Mouse (Mus musculus) kidney, embryonic 14.5 days (tissue): ENCODE results near the gene Slc6a17. TPM values are rescaled to one million over a fixed set of nuclear protein-coding genes. Genes with fewer than 3 reads are reported as not detected.
A peak's percentile ranks its signal among the peaks of the same experiment; 100 is the strongest.

Experiments used
- ATAC-seq: fragments of 200-750 bp; cut with Nextera tagmentation; 2 replicates; pipeline ENCODE4 v1.8.0; 2017; ENCODE audit warnings: moderate number of reproducible peaks, mild to moderate bottlenecking, moderate TSS enrichment, moderate library complexity; ENCODE audit not compliant: low FRiP score, low TSS enrichment
- H3K27ac ChIP-seq: fragments of 300-500 bp; sonication (generic); 2 replicates; pipeline ENCODE4 v1.5.1; 2014; ENCODE audit warnings: low read depth, mild to moderate bottlenecking, low read length, moderate library complexity, mixed read lengths
- H3K27me3 ChIP-seq: fragments of 300-500 bp; sonication (generic); 2 replicates; pipeline ENCODE4 v1.6.1; 2014; ENCODE audit warnings: mild to moderate bottlenecking, low read length; ENCODE audit not compliant: control insufficient read depth, insufficient read depth
- H3K36me3 ChIP-seq: fragments of 300-500 bp; sonication (generic); 2 replicates; pipeline ENCODE4 v1.6.1; 2014; ENCODE audit warnings: low read length, mixed read lengths; ENCODE audit not compliant: control insufficient read depth, insufficient read depth
- H3K4me1 ChIP-seq: fragments of 300-500 bp; sonication (generic); 2 replicates; pipeline ENCODE4 v1.6.1; 2014; ENCODE audit warnings: low read length, mixed read lengths; ENCODE audit not compliant: control insufficient read depth, insufficient read depth
- H3K4me2 ChIP-seq: fragments of 300-500 bp; sonication (generic); replicated peaks from 2 replicates; pipeline ENCODE4 v1.6.1; 2014; ENCODE audit warnings: low read depth, mild to moderate bottlenecking, low read length
- H3K4me3 ChIP-seq: fragments of 300-500 bp; sonication (generic); 2 replicates; pipeline ENCODE4 v1.5.1; 2014; ENCODE audit warnings: mild to moderate bottlenecking, low read length
- H3K9ac ChIP-seq: fragments of 300-500 bp; sonication (generic); 2 replicates; pipeline ENCODE4 v1.6.1; 2014; ENCODE audit warnings: low read depth, mild to moderate bottlenecking, low read length, moderate library complexity
- H3K9me3 ChIP-seq: fragments of 300-500 bp; sonication (generic); 2 replicates; pipeline ENCODE4 v1.6.1; 2016; ENCODE audit warnings: low read length; ENCODE audit not compliant: control insufficient read depth
- WGBS: fragments of 180-500 bp; shearing (Covaris S2); extraction: QIAGEN DNeasy Blood & Tissue Kit; methylation state at CpG from one replicate; pipeline ENCODE4 v1.1.7; 2014; 5-methylcytosine and 5-hydroxymethylcytosine counted together
- polyA plus RNA-seq: library from polyadenylated mRNA; unstranded; fragments of >200 nt; fragmentation: Nextera tagmentation; extraction: Ambion mirVana; gene quantifications from 2 replicates; pipeline ENCODE4 v1.2.1, GENCODE M21; 2014

Slc6a17 gene
- polyA plus RNA-seq, 1 experiment from 2014 or later: 2.9 TPM

DNA sequence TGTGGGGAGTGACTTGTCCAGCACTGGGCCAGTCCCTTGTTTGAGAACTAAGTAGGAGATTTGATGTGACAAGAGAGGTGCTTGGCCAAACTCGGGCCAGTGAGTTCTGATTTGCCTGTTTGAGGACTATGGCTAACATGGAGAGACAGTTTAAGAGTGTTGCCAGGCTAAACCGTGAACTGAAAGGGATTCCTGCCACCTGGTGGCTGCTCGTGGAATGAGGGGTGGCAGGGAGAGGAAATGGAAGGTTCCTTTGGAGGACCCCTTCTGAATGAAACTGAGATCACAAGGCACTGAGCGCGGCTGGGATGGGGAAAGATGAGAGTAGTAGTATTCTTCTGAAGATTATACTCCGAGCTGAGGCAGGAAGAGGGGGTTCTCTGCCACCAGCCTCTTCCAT is 51.2 kb downstream of the Slc6a17 start:
- H3K36me3 ChIP-seq: no peaks in the 10 kb centered on the region
- 5% methylated on average over 6 of the region's 6 CpGs for WGBS
- ATAC-seq: no peak

DNA sequence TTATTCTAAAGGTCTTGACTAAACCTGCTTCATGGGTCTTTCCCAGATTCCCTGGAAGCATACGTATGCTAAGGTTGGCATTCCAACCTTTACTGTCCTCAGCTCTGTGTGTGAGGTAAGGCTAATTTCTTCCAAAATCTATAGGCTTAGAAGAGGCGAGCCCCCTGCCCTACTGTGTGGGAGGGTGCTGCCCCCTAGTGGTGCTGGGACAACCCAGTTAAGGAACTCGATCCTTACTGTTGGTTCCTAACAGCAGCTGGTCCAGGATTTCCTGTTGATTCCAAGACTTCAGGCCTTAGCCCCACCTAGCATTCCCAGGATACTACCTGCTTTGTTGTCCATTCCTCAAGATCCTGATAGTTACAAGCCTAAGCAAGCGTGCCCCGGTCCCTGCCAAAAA is 55.7 kb downstream of the Slc6a17 start:
- 12% methylated on average over 5 of the region's 5 CpGs for WGBS
- no peak overlapping the region for H3K27ac ChIP-seq
- 0 out of 2 replicates have a peak, but pooled peaks cover 4% of the 10 kb centered on the region for H3K4me1 ChIP-seq
- ATAC-seq: peak; percentile 26; the same call in 1 of the 2 replicates
- H3K4me3 ChIP-seq: no peak overlapping the region
- no peaks in the 10 kb centered on the region for H3K9me3 ChIP-seq
- peaks cover 69% of the 10 kb centered on the region for H3K27me3 ChIP-seq
- no peaks in the 10 kb centered on the region for H3K36me3 ChIP-seq
- H3K4me2 ChIP-seq: no peak overlapping the region
- H3K9ac ChIP-seq: no peak overlapping the region

More for the DNA sequence above, 51.2 kb downstream of the Slc6a17 start:
- Histone ChIP-seq H3K4me3 (no peak overlapping the region), H3K27ac (no peak overlapping the region), H3K9me3 (no peaks in the 10 kb centered on the region), H3K9ac (no peak overlapping the region), H3K4me1 (no peaks in the 10 kb centered on the region), H3K4me2 (no peak overlapping the region), H3K27me3 (peaks cover 29% of the 10 kb centered on the region)

DNA sequence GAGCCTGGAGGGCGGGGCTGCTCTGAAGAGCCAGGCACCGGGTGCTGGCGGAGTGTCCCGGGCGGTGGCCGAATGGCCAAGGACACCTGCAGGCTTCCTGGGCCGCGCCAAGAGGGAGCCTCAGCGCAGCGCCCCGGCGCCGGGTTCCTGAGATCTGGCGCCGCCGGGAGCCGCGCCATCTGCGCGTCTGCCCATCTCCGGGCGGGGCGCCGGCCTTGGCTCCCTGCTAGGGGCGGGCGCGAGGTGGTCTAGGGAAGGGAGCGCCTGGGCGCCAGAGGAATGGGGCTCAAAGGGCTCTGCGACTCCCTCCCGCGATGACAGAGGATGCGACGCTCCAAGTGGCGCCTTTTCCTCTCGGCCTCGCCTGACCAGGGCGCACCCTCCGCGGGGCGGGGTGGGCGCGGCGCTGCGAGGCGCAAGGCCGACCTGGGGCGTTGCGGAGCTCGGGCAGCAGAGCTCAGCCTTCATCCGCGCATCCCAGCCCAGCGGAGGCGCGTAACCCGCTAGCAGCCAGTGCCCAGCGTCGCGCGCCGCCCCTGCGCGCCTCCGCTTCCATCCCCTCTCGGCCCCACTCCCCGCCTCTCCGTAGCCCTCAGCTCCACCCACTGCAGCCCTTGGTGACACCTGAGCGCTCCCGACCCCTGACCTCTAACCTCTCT is 57.9 kb downstream of the Slc6a17 start:
- 1% methylated on average over 57 of the region's 69 CpGs for WGBS
- no peak overlapping the region for H3K27ac ChIP-seq
- H3K9ac ChIP-seq: peak overlapping the region; percentile 5; the same call in 1 of the 2 replicates

GRCm38 (mm10) chr3:107459196-107459772 is 58.5 kb downstream of the Slc6a17 start, which contains the start of gene Kcnc4:
Kcnc4 (minus strand) TSS chr3:107459552.
- Histone ChIP-seq H3K4me2 (peak within 1 kb of the TSS; percentile 94), H3K36me3 (no peaks in the 10 kb centered on the region), H3K4me1 (0 out of 2 replicates have a peak, but pooled peaks cover 4% of the 10 kb centered on the region), H3K27ac (no peak within 1 kb of the TSS), H3K9me3 (no peaks in the 10 kb centered on the region), H3K27me3 (peaks cover 83% of the 10 kb centered on the region), H3K9ac (peak within 1 kb of the TSS; percentile 5; the same call in 1 of the 2 replicates), H3K4me3 (peak within 1 kb of the TSS; percentile 53)
- peak; percentile 36; the same call in 1 of the 2 replicates for ATAC-seq
- under 1% methylated on average over 51 of the region's 68 CpGs for WGBS

More for the DNA sequence above, 57.9 kb downstream of the Slc6a17 start:
- Histone ChIP-seq H3K4me3 (peak overlapping the region; percentile 53), H3K9me3 (no peaks in the 10 kb centered on the region), H3K36me3 (no peaks in the 10 kb centered on the region), H3K27me3 (peaks cover 89% of the 10 kb centered on the region), H3K4me1 (0 out of 2 replicates have a peak, but pooled peaks cover 4% of the 10 kb centered on the region), H3K4me2 (peak overlapping the region; percentile 94)
- peak; percentile 40 for ATAC-seq

DNA sequence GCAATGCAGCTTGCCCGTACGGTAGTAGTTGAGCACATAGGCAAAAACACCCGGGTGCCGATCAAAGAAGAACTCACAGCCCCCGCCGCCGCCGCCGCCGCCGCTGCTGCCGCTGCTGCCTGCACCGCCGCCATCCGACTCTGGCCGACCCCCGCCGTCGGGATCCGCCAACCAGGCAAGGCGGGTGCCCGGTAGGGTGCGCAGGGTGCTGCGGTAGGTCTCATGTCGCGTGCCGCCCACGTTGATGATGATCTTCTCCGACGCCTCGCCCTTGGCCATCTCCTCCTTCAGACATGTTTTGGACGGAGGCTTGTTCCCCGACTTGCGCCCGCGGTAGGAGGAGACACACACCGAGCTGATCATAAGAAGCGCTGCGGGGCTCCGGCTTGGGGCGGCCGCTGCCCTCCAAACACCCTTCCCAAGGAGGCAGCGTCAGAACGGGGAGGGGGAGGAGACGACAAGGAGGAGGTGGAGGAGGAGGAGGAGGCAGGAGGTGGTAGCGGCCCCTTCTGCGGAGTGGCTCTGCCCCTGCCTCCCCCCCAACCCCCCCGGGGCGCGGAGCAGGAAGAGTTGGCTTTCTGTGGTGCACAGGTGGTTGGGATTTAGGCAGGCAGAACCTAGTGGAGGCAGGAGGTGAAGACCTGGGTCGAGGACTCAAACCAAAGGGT is 59.2 kb downstream of the Slc6a17 start:
- Histone ChIP-seq H3K4me2 (peak overlapping the region; percentile 94), H3K4me3 (peak overlapping the region; percentile 53), H3K36me3 (no peaks in the 10 kb centered on the region), H3K9ac (no peak overlapping the region), H3K27ac (no peak overlapping the region), H3K4me1 (0 out of 2 replicates have a peak, but pooled peaks cover 4% of the 10 kb centered on the region), H3K27me3 (peaks cover 78% of the 10 kb centered on the region), H3K9me3 (no peaks in the 10 kb centered on the region)
- WGBS: 1% methylated on average over 51 of the region's 51 CpGs
- ATAC-seq: no peak

DNA sequence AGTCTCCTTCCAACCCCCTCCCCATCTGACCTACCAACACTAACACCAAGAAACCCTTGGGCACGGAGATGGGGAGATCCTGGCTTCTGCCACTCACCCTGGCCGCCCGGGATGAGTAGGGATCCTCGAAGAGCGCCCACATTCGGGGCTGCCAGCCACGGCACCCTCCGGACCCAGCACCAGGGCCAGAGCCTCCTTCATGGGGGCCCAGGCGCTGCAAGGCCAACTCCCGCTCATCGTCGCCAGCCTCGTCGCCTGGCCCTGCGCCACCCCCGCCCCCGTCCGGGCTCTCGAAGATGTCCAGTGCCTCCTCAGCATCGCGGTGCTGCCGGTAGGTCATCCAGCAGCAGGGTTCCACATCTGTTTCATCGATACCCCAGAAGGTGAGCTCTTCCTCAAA is 59.7 kb downstream of the Slc6a17 start:
- Histone ChIP-seq H3K4me3 (peak overlapping the region; percentile 53), H3K4me2 (peak overlapping the region; percentile 94), H3K27me3 (peaks cover 74% of the 10 kb centered on the region), H3K36me3 (no peaks in the 10 kb centered on the region), H3K4me1 (0 out of 2 replicates have a peak, but pooled peaks cover 4% of the 10 kb centered on the region), H3K9me3 (no peaks in the 10 kb centered on the region), H3K27ac (no peak overlapping the region), H3K9ac (no peak overlapping the region)
- ATAC-seq: no peak
- 3% methylated on average over 23 of the region's 23 CpGs for WGBS

GRCm38 (mm10) chr3:107454280-107454679 is 63.5 kb downstream of the Slc6a17 start:
- Histone ChIP-seq H3K27me3 (peaks cover 44% of the 10 kb centered on the region), H3K4me1 (0 out of 2 replicates have a peak, but pooled peaks cover 4% of the 10 kb centered on the region), H3K4me3 (no peak overlapping the region), H3K27ac (no peak overlapping the region), H3K4me2 (no peak overlapping the region), H3K36me3 (no peaks in the 10 kb centered on the region), H3K9me3 (no peaks in the 10 kb centered on the region), H3K9ac (no peak overlapping the region)
- 45% methylated on average over 4 of the region's 4 CpGs for WGBS
- ATAC-seq: no peak

DNA sequence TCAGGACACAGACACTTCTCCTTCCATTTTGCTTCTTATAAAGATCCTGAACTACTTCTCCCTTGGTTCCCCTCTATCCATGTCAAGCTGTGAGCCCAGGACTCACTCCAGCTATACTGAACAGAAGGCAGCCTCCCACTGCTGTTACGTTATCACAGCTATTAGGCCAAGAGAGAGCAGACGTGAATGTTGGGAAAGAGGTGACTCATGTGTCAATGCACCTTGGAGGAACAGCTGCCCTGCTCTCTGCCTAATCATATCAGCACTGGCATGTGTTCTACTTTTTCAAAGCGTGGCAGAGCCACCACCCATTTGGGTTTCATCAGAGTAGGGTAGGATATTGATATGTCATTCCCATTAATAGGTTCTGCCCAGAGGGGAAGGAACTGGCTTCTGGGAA is 71.0 kb downstream of the Slc6a17 start:
- no peaks in the 10 kb centered on the region for H3K27me3 ChIP-seq
- no peak overlapping the region for H3K9ac ChIP-seq
- no peaks in the 10 kb centered on the region for H3K36me3 ChIP-seq
- no peak overlapping the region for H3K4me3 ChIP-seq
- ATAC-seq: no peak
- no peak overlapping the region for H3K27ac ChIP-seq
- H3K9me3 ChIP-seq: no peaks in the 10 kb centered on the region
- WGBS: 67% methylated on average over 3 of the region's 3 CpGs
- H3K4me1 ChIP-seq: no peaks in the 10 kb centered on the region
- no peak overlapping the region for H3K4me2 ChIP-seq
